Mouse (Mus musculus) heart, postnatal 10 days (tissue): ENCODE measurements around the gene Kcnc1. TPM values are rescaled to one million over a fixed set of nuclear protein-coding genes. Genes with fewer than 3 reads are reported as not detected.

Experiments
- DNase-seq, 2 experiments: peaks; one replicate each; pipeline ENCODE4 v3.0.0; 2021
- intact Hi-C: fragments of 180-260 bp; cut with DNase I; formaldehyde crosslinking; loops from one replicate; pipeline ENCODE4 v1.15.1; 2025
- total RNA-seq, 2 experiments: library from RNA; stranded (reverse); gene quantifications; 2 replicates each; pipeline ENCODE4 v1.2.3; 2021

Kcnc1 gene
- under 1 TPM; 0.02 to 0.17 TPM for total RNA-seq

GRCm38 (mm10) chr7:46396231-46396927 lies at the start of gene Kcnc1:
TSS of gene Kcnc1 (plus strand) at chr7:46396497.
- intact Hi-C loops = no loop called here
- peak; percentile 86 to 87 for DNase-seq

- intact Hi-C loops = no loop called here
- DNase-seq = no peak
These were observed 48.6 kb upstream of the Kcnc1 start for GRCm38 (mm10) chr7:46347692-46348091.

- intact Hi-C loops = no loop called here
- DNase-seq = no peak
These were observed 47.5 kb upstream of the Kcnc1 start for GRCm38 (mm10) chr7:46348813-46349212.

- intact Hi-C loops = no loop called here
- DNase-seq = no peak
These were observed 46.1 kb upstream of the Kcnc1 start for GRCm38 (mm10) chr7:46350119-46350702.

GRCm38 (mm10) chr7:46352748-46353147 lies 43.5 kb upstream of the Kcnc1 start:
- DNase-seq = no peak

GRCm38 (mm10) chr7:46353216-46353615 lies 43.1 kb upstream of the Kcnc1 start:
- no peak for DNase-seq
- intact Hi-C loops = no loop called here

More at GRCm38 (mm10) chr7:46352748-46353147, 43.5 kb upstream of the Kcnc1 start:
- intact Hi-C loops = no loop called here

- DNase-seq = no peak
- intact Hi-C loops = no loop called here
These were observed 42.4 kb upstream of the Kcnc1 start for GRCm38 (mm10) chr7:46353875-46354274.

GRCm38 (mm10) chr7:46361776-46362175 lies 34.5 kb upstream of the Kcnc1 start:
- intact Hi-C loops = no loop called here
- DNase-seq = no peak

- DNase-seq = no peak
- intact Hi-C loops = no loop called here
These were observed 32.1 kb upstream of the Kcnc1 start for GRCm38 (mm10) chr7:46364154-46364553.

GRCm38 (mm10) chr7:46365810-46366209 lies 30.5 kb upstream of the Kcnc1 start:
- intact Hi-C loops = no loop called here
- no peak for DNase-seq

GRCm38 (mm10) chr7:46371104-46371503 lies 25.2 kb upstream of the Kcnc1 start:
- intact Hi-C loops = loop anchor here (10.0 kb wide), 1 partner anchor 276 kb away; no protein-coding TSS in a partner anchor
- DNase-seq = peak; percentile 24 to 26

- no peak for DNase-seq
- intact Hi-C loops = loop anchor here (2.0 to 10.0 kb wide), 2 partner anchors 96 to 282 kb away; no protein-coding TSS in a partner anchor
These were observed 19.9 kb upstream of the Kcnc1 start, which contains the start of gene Myod1 for GRCm38 (mm10) chr7:46376172-46377007. TSS of gene Myod1 (plus strand) at chr7:46376474.

- DNase-seq = peak; percentile 34 to 39
- intact Hi-C loops = loop anchor here (2.0 to 10.0 kb wide), 2 partner anchors 96 to 282 kb away; no protein-coding TSS in a partner anchor
These were observed 19.3 kb upstream of the Kcnc1 start for GRCm38 (mm10) chr7:46377008-46377346.

GRCm38 (mm10) chr7:46378123-46378522 lies 18.2 kb upstream of the Kcnc1 start:
- DNase-seq = peak in 1 of 2 experiments; percentile 16
- intact Hi-C loops = loop anchor here (10.0 kb wide), 1 partner anchor 283 kb away; no protein-coding TSS in a partner anchor

- DNase-seq = peak; percentile 68 to 78
- intact Hi-C loops = loop anchor here (10.0 kb wide), 1 partner anchor 284 kb away; no protein-coding TSS in a partner anchor
These were observed 17.3 kb upstream of the Kcnc1 start for GRCm38 (mm10) chr7:46378983-46379382.

- intact Hi-C loops = no loop called here
- no peak for DNase-seq
These were observed 15.7 kb upstream of the Kcnc1 start for GRCm38 (mm10) chr7:46380625-46381024.

- intact Hi-C loops = no loop called here
- DNase-seq = no peak
These were observed 8.9 kb upstream of the Kcnc1 start for GRCm38 (mm10) chr7:46387430-46387829.

GRCm38 (mm10) chr7:46389456-46390085 lies 6.7 kb upstream of the Kcnc1 start:
- intact Hi-C loops = no loop called here
- DNase-seq = no peak

- intact Hi-C loops = no loop called here
- no peak for DNase-seq
These were observed 6.1 kb upstream of the Kcnc1 start for GRCm38 (mm10) chr7:46390226-46390625.

- DNase-seq = no peak
- intact Hi-C loops = loop anchor here (2.0 kb wide), 1 partner anchor 177 kb away; no protein-coding TSS in a partner anchor
These were observed 4.6 kb upstream of the Kcnc1 start for GRCm38 (mm10) chr7:46391701-46392100.
